ENCODE assay signal across 8 mouse cellular contexts in genomic region chr9:122006609-122007008, GRCm38 (mm10). TPM values are rescaled to one million over a fixed set of nuclear protein-coding genes. Genes with fewer than 3 reads are reported as not detected.
DNase-seq lines count a peak whose midpoint lies in the region; ATAC-seq lines count a peak whose summit lies in the region.

No protein-coding gene starts in this region.

- H3K4me1 ChIP-seq in neural tube, embryonic 15.5 days: peaks cover 11% of the 10 kb centered on the region

- DNase-seq in CD4-positive, CD25-positive, alpha-beta regulatory T cell, adult 2 months (ENCODE audit: low read depth, low spot score): peak; percentile 43
- peak; percentile 58 for DNase-seq in neural tube, embryonic 10.5 days (ENCODE audit: extremely low spot score, low spot score)
- peak; percentile 64 to 65 for DNase-seq in kidney, postnatal 25 days
- DNase-seq in thymus, postnatal 0 days (ENCODE audit: low spot score): peak; percentile 56
- no peak for DNase-seq in gastrocnemius, adult 8-10 months (ENCODE audit: low spot score in 2 of 2)
- no peak for DNase-seq in cerebellum, postnatal 25 days

- H3K27me3 ChIP-seq in neural tube, embryonic 15.5 days (replicated peaks): no peaks in the 10 kb centered on the region

- H3K4me3 ChIP-seq in neural tube, embryonic 15.5 days (replicated peaks): no peak overlapping the region

- H3K4me2 ChIP-seq in neural tube, embryonic 15.5 days: no peak overlapping the region

- 15% methylated on average over 7 of the region's 7 CpGs for WGBS in neural tube, embryonic 15.5 days

- no peak overlapping the region for H3K9ac ChIP-seq in neural tube, embryonic 15.5 days (replicated peaks)

- H3K27ac ChIP-seq in neural tube, embryonic 15.5 days (replicated peaks): no peak overlapping the region

- no peaks in the 10 kb centered on the region for H3K9me3 ChIP-seq in neural tube, embryonic 15.5 days (replicated peaks)

- no peak for ATAC-seq in CD4-positive, CD25-positive, alpha-beta regulatory T cell, adult 4 months
- no peak for ATAC-seq in neural tube, embryonic 15.5 days (ENCODE audit: low FRiP score)

- no peaks in the 10 kb centered on the region for H3K36me3 ChIP-seq in neural tube, embryonic 15.5 days

RNA-seq across cellular contexts. Expression of gene Pomgnt2, which starts 9.7 kb away (rescaled TPM):
- not detected for polyA plus RNA-seq in CD4-positive, CD25-positive, alpha-beta regulatory T cell, adult 4 months (2017; shearing (Covaris generic))
- 34.3 and 37.8 TPM in 2 replicates for polyA plus RNA-seq in neural tube, embryonic 15.5 days (2015; fragmentation: Nextera tagmentation; extraction: Ambion mirVana)
- polyA plus RNA-seq in thymus, postnatal 0 days (2015; fragmentation: Nextera tagmentation; extraction: Ambion mirVana): 5.8 and 6.2 TPM in 2 replicates
- total RNA-seq in gastrocnemius, adult 8-10 months (2022): 10 to 100 TPM; 14.1 to 17.8 (median 16.4) TPM

RNA-seq across cellular contexts. Expression of gene Fam198a, which starts 55.8 kb away (rescaled TPM):
- polyA plus RNA-seq in CD4-positive, CD25-positive, alpha-beta regulatory T cell, adult 4 months (2017; shearing (Covaris generic)): under 1 TPM in 1 of 2 experiments, not detected in 1; 0.29 TPM
- polyA plus RNA-seq in neural tube, embryonic 15.5 days (2015; fragmentation: Nextera tagmentation; extraction: Ambion mirVana): 1.9 and 2.4 TPM in 2 replicates
- 0.31 and 0.57 TPM in 2 replicates for polyA plus RNA-seq in thymus, postnatal 0 days (2015; fragmentation: Nextera tagmentation; extraction: Ambion mirVana)
- under 1 TPM; 0.31 to 0.94 (median 0.60) TPM for total RNA-seq in gastrocnemius, adult 8-10 months (2022)

Comparison
In these comparisons a context has a peak if more than half of its experiments do, and no peak if none do; other contexts are left out.
1. DNase-seq: peak in CD4-positive, CD25-positive, alpha-beta regulatory T cell, adult 2 months (single experiment), neural tube, embryonic 10.5 days (single experiment), kidney, postnatal 25 days (2 of 2) and thymus, postnatal 0 days (single experiment); none in gastrocnemius, adult 8-10 months (0 of 2) and cerebellum, postnatal 25 days (0 of 2).